Mouse (Mus musculus): ENCODE data around the gene Nkx3-2.

DNA sequence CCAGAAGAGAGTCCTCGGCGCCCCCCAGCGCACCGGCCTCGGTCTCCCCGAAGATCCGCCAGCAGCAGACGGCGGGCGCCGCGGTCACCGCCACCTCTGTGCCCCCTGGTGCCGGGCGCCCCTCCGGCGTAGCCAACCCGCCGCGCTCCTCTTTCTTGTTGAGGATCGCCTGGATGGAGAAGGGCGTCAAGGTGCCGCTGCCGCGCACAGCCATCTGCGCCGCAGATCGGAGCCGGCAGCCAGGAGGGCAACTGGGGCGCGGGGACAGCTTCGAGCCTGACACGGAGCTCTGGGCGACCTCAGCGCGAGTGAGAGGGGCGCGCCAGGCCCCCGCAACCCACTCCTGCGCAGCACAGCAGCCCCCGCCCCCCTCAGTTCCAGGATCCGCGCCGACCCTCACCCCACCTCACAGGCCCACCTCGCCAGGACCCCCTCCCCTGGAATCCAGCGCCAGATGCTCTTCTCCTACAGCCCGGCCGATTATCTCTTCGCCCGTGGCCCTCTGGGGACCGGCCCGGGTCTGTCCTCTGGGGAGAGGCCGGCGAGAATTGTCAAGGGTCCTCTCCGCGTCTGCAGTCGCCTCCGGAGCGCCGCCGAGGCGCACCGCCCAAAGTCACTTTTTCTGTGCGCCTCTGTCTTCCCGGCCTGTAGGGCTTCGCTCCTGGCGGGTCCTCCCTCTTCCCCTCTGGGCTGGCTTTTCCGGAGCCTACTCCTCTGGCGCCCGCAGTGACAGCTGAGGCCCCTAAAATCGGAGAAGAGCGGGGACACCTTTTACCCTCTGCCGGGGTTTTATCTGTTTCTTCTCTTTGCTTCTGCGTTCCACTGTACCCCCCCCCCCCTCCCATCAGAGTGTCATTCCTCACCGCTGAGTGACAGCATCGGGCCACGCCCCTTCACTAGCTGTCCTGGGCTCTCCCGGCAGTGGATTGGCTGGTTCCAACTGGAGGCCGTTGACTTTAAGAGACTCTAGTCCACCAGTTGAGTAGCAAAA is at the start of gene Nkx3-2:
- no peak for TF ChIP-seq GATA1 (IDR thresholded peaks at IDR 0.05; ENCODE audit: borderline replicate concordance, low read length)
- no peak for TF ChIP-seq FLI1 (IDR thresholded peaks at IDR 0.05; ENCODE audit: low read length)

All from megakaryocyte, embryonic 14.5 days (primary cell).